Mouse (Mus musculus) liver, embryonic 14.5 days (tissue): ENCODE measurements around the gene Erf.

Experiments
- CTCF ChIP-seq: IDR thresholded peaks from 2 replicates; pipeline ENCODE4 v1.5.1; 2016; ENCODE audit warnings: antibody characterized with exemption, low read depth, control low read depth
- EP300 ChIP-seq: IDR thresholded peaks from 2 replicates; pipeline ENCODE4 v1.6.1; 2016; ENCODE audit warnings: antibody characterized with exemption, low read depth

- TF ChIP-seq CTCF: no peak
- TF ChIP-seq EP300: no peak
Observed at GRCm38 (mm10) chr7:25196107-25196506, 54.5 kb downstream of the Erf start.
